Mouse (Mus musculus): ENCODE results near the gene Sod1. TPM values are rescaled to one million over a fixed set of nuclear protein-coding genes. Genes with fewer than 3 reads are reported as not detected.

Gene Sod1
- polyA plus RNA-seq, 1 experiment from 2014 or later: 1,316 TPM

DNA sequence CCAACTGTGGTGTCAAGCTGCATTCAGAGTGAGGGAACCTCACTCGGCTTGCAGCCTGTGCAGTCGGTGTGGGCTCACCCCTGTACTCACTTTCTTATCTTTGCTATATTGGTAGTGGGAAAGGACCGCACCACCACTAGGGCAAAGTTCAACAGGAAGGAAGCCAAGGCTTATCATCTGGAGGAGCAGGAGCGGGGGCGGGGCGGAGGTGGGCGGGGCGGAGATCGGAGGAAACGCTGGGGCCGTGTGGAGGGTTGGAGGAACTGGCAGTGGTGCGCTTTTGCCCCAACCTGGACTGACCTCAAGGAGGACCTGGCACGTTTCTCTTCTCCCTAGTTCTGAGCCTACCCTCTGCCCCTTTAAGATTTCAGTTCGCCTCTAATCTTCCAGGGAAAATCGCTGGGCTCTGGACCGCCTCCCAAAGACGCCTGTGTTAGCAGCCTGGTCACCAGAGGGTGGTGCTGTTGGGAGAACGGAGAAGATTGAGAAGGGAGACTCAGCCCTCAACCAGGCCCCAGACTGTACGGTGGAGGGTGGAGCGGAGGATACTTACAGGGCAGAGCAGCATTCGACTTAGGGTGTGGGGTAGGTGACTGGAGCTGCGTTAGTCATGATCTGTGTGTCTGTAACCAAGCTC is 23.1 kb upstream of the Sod1 start:
- ATAC-seq (ENCODE audit: insufficient read depth): peak; percentile 95
- no peaks in the 10 kb centered on the region for H3K27me3 ChIP-seq (ENCODE audit: insufficient read depth, low read length)
- H3K4me2 ChIP-seq: peak overlapping the region; percentile 64
- peak; percentile 87 for DNase-seq
- no peaks in the 10 kb centered on the region for H3K36me3 ChIP-seq (ENCODE audit: insufficient read depth)
- peaks cover 8% of the 10 kb centered on the region; the same call in 1 of the 2 replicates for H3K4me1 ChIP-seq (ENCODE audit: insufficient read depth)
- peak overlapping the region; percentile 65 for H3K27ac ChIP-seq (ENCODE audit: low read depth)
- peak; percentile 78 for TF ChIP-seq CTCF (IDR thresholded peaks at IDR 0.05; ENCODE audit: low read depth)
- no peaks in the 10 kb centered on the region for H3K9me3 ChIP-seq (ENCODE audit: low read depth, low read length)
- H3K4me3 ChIP-seq (ENCODE audit: low read depth, low read length): peak overlapping the region; percentile 35
- peak overlapping the region; percentile 39 for H3K9ac ChIP-seq
- WGBS: 2% methylated on average over 22 of the region's 22 CpGs

- Histone ChIP-seq H3K9me3 (ENCODE audit: low read depth, low read length) (no peaks in the 10 kb centered on the region), H3K9ac (no peak overlapping the region), H3K4me3 (ENCODE audit: low read depth, low read length) (no peak overlapping the region), H3K4me2 (no peak overlapping the region), H3K36me3 (ENCODE audit: insufficient read depth) (no peaks in the 10 kb centered on the region), H3K27me3 (ENCODE audit: insufficient read depth, low read length) (no peaks in the 10 kb centered on the region), H3K4me1 (ENCODE audit: insufficient read depth) (peaks cover 8% of the 10 kb centered on the region; the same call in 1 of the 2 replicates), H3K27ac (ENCODE audit: low read depth) (no peak overlapping the region)
- no peak for TF ChIP-seq CTCF (IDR thresholded peaks at IDR 0.05; ENCODE audit: low read depth)
- 83% methylated on average over 6 of the region's 6 CpGs for WGBS
- ATAC-seq (ENCODE audit: insufficient read depth) (no peak), DNase-seq (no peak)
Observed at GRCm38 (mm10) chr16:90198626-90199025, 21.9 kb upstream of the Sod1 start.

DNA sequence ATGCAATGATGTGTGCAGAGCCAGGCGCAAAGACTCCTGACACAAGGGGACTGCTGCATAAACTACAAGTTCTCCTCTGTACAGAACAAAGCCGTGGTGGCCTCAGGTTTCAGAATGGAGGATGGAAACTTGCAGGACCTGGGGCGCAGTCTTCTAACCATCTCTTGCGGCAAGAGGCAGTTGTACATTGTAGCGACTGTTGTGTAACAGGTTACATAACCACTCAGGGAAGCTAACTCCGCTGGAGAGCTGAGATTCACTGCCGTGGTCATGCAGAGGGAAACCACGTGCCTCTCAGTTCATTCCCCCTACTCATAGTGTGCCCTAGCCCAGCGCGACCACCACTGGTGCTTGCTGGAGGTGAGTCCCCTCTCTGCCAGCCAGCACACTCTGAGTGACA is 21.4 kb upstream of the Sod1 start:
- DNase-seq (no peak), ATAC-seq (ENCODE audit: insufficient read depth) (no peak)
- Histone ChIP-seq H3K9me3 (ENCODE audit: low read depth, low read length) (no peaks in the 10 kb centered on the region), H3K36me3 (ENCODE audit: insufficient read depth) (no peaks in the 10 kb centered on the region), H3K4me3 (ENCODE audit: low read depth, low read length) (no peak overlapping the region), H3K4me1 (ENCODE audit: insufficient read depth) (peaks cover 8% of the 10 kb centered on the region; the same call in 1 of the 2 replicates), H3K4me2 (no peak overlapping the region), H3K27ac (ENCODE audit: low read depth) (no peak overlapping the region), H3K27me3 (ENCODE audit: insufficient read depth, low read length) (no peaks in the 10 kb centered on the region), H3K9ac (no peak overlapping the region)
- 74% methylated on average over 10 of the region's 10 CpGs for WGBS
- TF ChIP-seq CTCF (IDR thresholded peaks at IDR 0.05; ENCODE audit: low read depth): no peak

DNA sequence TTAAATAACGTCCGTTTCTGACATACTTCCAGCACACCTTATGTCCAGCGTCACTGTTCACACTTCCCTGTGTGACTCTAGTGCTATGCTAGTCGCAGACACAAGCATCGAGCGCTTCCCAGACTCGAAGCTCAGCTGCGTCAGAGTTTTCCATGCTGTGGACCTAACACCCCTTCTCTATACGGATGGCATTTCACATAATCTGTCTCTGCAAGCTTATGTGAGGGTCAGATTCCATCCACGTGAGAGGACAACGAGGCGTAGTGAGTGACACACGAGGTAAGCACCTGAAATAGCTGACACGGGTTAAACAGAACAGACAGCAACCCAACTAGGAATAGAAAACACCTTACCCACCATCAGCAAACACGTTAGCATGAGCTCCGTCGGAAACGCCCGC is 18.4 kb upstream of the Sod1 start:
- Histone ChIP-seq H3K27ac (ENCODE audit: low read depth) (no peak overlapping the region), H3K9me3 (ENCODE audit: low read depth, low read length) (no peaks in the 10 kb centered on the region), H3K4me2 (peak overlapping the region; percentile 40; the same call in 1 of the 2 replicates), H3K4me3 (ENCODE audit: low read depth, low read length) (no peak overlapping the region), H3K36me3 (ENCODE audit: insufficient read depth) (no peaks in the 10 kb centered on the region), H3K27me3 (ENCODE audit: insufficient read depth, low read length) (no peaks in the 10 kb centered on the region), H3K9ac (no peak overlapping the region), H3K4me1 (ENCODE audit: insufficient read depth) (peaks cover 8% of the 10 kb centered on the region; the same call in 1 of the 2 replicates)
- 31% methylated on average over 19 of the region's 19 CpGs for WGBS
- TF ChIP-seq CTCF (IDR thresholded peaks at IDR 0.05; ENCODE audit: low read depth): no peak
- ATAC-seq (ENCODE audit: insufficient read depth): no peak
- DNase-seq: no peak

DNA sequence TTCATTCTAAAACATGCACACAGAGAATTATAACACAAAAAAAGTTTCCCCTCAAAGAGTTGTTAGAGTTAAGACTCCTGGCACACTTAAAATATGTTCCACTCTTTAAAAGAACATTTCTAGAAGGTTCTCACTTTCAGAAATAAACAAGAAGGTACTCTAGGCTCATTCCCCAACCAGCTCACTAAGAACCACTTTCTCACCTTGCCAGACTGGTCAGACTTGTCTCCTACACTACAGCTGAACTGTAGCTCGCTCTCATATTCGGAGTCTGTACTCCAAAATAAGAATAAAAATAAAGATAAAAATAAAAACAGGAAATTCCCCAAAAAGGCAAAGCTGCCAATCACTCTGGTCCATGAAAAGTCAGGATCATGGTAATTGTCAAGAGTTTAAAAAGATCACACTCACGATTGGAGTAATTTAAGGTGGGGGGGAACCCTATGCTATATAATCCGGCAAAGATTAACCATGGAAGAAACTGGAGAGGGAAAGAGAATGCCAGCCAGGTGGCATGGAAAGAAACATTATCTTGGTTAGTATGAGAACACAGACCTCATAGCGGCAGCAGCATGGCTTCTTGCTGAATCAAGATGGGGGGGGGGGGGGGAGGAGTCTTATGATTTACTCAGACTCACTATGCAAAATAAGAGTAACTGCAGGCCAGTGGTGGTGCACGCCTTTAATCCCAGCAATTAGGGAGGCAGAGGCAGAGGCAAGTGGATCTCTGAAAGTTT is 17.2 kb upstream of the Sod1 start:
- Histone ChIP-seq H3K9me3 (ENCODE audit: low read depth, low read length) (no peaks in the 10 kb centered on the region), H3K4me3 (ENCODE audit: low read depth, low read length) (no peak overlapping the region), H3K4me2 (no peak overlapping the region), H3K4me1 (ENCODE audit: insufficient read depth) (0 out of 2 replicates have a peak, but pooled peaks cover under 1% of the 10 kb centered on the region), H3K27ac (ENCODE audit: low read depth) (no peak overlapping the region), H3K9ac (no peak overlapping the region), H3K27me3 (ENCODE audit: insufficient read depth, low read length) (no peaks in the 10 kb centered on the region), H3K36me3 (ENCODE audit: insufficient read depth) (no peaks in the 10 kb centered on the region)
- TF ChIP-seq CTCF (IDR thresholded peaks at IDR 0.05; ENCODE audit: low read depth): no peak
- 64% methylated on average over 6 of the region's 6 CpGs for WGBS
- ATAC-seq (ENCODE audit: insufficient read depth) (peak; percentile 52; the same call in 1 of the 2 replicates), DNase-seq (peak; percentile 60)

DNA sequence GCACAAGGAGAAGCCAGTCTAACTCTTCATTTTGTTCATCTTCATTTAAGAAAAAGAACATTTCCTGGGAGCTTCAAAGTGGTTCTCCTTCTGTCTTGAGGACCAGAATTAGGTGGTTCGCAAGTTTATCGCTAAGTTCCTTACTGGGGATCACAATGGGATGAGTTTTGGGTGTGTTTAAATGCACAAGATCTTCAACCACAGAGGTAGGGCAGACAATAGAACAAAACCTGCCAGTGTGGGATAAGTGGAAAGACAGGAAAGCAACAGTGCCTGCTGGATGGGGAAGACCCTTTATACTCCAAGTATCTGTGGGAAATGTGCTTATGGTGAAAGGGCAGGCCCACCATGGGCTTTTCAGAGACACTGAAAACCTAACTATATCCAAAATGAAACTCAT is 15.7 kb upstream of the Sod1 start:
- no peak for ATAC-seq (ENCODE audit: insufficient read depth)
- H3K4me3 ChIP-seq (ENCODE audit: low read depth, low read length): no peak overlapping the region

GRCm38 (mm10) chr16:90208996-90209395 is 11.6 kb upstream of the Sod1 start:
- 63% methylated on average over 3 of the region's 3 CpGs for WGBS
- ATAC-seq (ENCODE audit: insufficient read depth): no peak

More for the DNA sequence above, 15.7 kb upstream of the Sod1 start:
- no peak for DNase-seq
- Histone ChIP-seq H3K9me3 (ENCODE audit: low read depth, low read length) (no peaks in the 10 kb centered on the region), H3K4me1 (ENCODE audit: insufficient read depth) (no peaks in the 10 kb centered on the region), H3K27ac (ENCODE audit: low read depth) (no peak overlapping the region), H3K4me2 (no peak overlapping the region), H3K36me3 (ENCODE audit: insufficient read depth) (no peaks in the 10 kb centered on the region), H3K27me3 (ENCODE audit: insufficient read depth, low read length) (no peaks in the 10 kb centered on the region), H3K9ac (no peak overlapping the region)
- 96% methylated on average over 2 of the region's 2 CpGs for WGBS
- TF ChIP-seq CTCF (IDR thresholded peaks at IDR 0.05; ENCODE audit: low read depth): no peak

More at GRCm38 (mm10) chr16:90208996-90209395, 11.6 kb upstream of the Sod1 start:
- Histone ChIP-seq H3K4me2 (no peak overlapping the region), H3K27ac (ENCODE audit: low read depth) (no peak overlapping the region), H3K9me3 (ENCODE audit: low read depth, low read length) (no peaks in the 10 kb centered on the region), H3K27me3 (ENCODE audit: insufficient read depth, low read length) (no peaks in the 10 kb centered on the region), H3K4me1 (ENCODE audit: insufficient read depth) (no peaks in the 10 kb centered on the region), H3K36me3 (ENCODE audit: insufficient read depth) (no peaks in the 10 kb centered on the region), H3K9ac (no peak overlapping the region), H3K4me3 (ENCODE audit: low read depth, low read length) (no peak overlapping the region)
- no peak for TF ChIP-seq CTCF (IDR thresholded peaks at IDR 0.05; ENCODE audit: low read depth)
- no peak for DNase-seq
